Mouse (Mus musculus): ENCODE data around the gene Gm43064.
"Not testable (repeated sequence)": the region's sequence is repeated elsewhere in the genome, so short reads cannot be mapped to it uniquely, and the experiment has no call there.

The Gm43064 gene

DNA sequence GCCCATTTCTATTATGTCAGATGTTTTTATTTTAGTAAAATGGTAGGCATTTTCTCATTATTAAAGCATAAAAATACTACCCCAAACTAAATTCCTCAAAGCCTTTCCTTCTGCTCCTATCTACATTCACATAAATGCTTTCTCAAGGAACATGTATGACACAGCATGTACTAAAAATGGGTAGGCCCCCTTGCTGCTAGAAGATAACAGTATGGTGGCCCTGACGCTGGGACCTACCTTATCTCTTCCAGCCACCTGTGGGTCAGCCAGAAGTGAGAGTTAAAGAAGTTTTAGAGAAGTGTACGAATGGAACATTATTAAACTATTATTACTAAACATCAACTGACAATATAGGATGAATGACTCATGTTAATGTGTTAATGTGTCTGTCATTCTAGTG lies 9.9 kb upstream of the Gm43064 start:
- DNase-seq (ENCODE audit: inconsistent age in 2 of 2, low spot score in 1 of 2): no peak

DNA sequence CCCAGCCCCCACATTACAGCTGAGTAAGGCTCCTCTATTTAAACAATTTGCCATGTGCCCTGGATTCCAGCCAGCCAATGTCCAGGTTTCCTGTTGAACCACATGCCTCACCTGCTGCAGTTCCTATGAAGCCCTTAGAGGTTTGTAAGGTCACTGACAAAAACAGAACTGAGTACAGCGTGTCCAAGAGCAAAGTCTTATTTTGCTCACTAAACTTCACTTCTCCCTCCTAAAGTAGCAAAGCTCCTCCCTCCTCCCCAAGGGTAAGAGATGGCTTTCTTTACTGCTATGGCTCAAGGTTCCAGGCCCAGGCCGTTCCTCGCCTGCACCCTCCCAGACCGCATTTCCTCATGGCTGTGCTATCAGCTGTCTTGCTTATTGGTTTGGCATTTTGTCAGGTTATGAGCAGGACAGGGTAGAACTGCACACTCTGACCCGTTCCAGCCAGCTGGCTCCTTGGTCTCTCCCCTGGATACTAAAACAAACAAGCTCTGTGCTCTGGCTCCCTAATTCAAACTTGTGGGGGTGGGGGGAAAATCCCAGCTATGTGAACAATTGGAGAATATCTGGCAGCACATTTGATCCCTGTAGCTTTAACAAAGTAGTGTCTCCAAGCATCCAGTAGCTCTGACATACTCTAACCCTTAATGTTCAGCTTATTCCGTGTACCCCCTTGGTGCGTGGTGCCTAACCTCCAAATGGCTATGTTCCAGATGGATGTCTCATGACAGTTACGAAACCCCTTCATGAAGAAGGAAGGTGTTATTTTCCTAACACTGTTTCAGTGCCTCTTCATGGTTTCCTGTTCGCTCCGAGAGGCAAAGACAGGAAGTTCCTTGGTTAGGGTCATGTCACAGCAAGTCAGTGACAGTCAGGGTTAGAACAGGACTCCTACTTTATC lies 7.5 kb upstream of the Gm43064 start:
- DNase-seq (ENCODE audit: inconsistent age in 2 of 2, low spot score in 1 of 2): peak; percentile 84 to 90

DNA sequence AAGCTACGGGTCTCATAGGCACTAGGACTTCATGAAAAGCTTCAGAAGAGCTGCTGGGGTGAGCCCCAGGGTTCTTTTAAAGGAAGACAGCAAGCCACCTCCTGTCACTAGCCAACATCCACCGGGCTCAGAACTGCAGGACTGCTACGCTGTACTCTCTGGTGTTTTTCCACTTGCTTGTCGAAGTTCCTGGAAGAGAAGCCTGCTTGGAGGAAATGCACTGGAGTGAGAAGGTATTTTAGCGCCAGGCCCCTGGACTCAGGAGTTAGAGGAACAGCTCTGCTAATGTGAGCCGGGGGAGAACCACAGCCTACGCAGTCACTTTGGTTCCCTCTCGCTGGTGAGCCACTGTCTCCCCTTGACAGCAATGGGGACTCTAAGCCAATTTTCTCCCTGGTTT lies 6.5 kb upstream of the Gm43064 start:
- DNase-seq (ENCODE audit: inconsistent age in 2 of 2, low spot score in 1 of 2): peak in 1 of 2 experiments; percentile 43

DNA sequence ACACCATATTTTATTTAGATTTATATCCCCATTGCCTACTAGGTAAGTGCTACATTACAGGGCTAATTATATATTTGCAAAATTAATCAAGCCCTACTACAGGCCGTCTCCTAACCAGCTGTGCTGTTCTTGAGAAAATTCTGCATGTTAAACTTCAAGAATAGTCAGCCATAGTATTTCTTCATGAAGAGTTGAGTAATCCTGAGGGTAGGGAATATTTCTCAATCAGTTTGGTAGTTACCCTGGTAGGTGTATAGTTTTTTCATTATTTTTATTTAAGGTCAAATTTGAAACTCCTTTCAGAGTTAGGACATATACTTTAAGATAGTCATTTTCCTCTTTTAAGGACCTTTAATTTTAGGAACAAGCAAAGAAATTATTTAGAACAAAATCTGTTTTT lies 3.7 kb upstream of the Gm43064 start:
- DNase-seq (ENCODE audit: inconsistent age in 2 of 2, low spot score in 1 of 2): peak in 1 of 2 experiments; percentile 27

DNA sequence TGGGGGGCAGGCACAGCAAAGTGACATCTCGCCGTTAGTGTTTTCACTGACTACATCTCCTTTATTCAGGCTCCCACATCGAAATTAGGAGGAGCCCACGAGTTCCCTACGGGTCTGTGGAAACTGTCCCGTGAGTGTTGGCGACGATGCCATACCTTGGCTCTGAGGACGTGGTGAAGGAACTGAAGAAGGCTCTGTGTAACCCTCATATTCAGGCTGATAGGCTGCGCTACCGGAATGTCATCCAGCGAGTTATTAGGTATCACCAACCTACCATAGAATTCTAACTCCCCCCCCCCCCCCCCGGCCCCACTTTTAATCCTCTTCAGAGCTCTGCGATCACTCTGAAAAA lies 402 bp downstream of the Gm43064 start:
- DNase-seq (ENCODE audit: inconsistent age in 2 of 2, low spot score in 1 of 2): no peak

DNA sequence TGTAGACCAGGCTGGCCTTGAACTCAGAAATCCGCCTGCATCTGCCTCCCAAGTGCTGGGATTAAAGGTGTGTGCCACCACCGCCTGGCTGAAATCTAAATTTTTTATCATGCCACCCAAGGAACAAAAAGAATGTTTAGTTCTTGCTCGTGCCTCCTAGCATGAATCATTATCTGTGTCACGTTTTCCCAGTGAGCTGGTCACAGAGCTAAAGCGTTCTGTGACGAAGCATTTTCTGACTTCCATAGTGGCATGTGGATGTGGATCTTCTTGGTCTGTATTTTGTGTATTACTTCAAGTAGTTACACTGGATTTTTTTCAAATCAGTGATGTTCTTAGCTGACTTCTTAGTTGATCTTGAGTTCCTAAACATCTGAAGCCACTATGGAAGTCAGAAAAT lies 1.6 kb downstream of the Gm43064 start:
- DNase-seq (ENCODE audit: inconsistent age in 2 of 2, low spot score in 1 of 2): no peak

DNA sequence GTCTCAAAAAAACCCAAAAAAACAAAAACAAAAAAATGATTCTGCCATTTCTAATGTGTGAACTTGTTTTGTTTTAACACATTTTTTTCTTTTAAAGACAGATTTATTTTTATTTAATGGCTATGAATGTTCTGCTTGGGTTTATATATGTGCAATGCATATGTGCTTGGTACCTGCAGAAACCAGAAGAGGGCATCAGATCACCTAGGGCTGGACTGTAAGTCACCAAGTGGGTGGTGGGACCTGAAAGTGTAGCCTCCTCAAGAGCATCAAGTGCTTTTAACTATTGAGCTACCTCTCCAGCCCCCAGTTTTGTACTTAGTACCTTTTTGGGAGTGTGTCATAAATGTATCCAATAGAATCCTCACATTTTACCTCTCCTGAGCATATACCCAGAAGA lies 18.2 kb downstream of the Gm43064 start:
- DNase-seq (ENCODE audit: inconsistent age in 2 of 2, low spot score in 1 of 2): no peak

DNA sequence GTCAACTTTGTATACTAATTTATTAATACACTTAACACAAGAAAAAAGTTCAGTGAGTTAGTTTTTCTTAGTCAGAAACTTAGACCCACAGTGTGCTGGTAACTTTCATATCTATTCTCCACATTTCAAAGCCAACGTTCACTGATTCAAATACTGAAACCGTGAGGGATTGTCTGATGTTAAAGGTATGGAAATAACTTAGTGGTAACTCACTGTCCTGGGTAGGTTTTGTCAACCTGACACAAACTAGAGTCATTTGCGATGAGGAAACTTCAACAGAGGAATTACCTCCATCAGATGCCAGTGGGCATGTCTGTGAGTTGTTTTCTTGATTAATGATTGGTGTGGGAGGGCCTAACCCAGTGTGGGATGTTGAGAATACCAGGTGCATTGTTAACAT lies 19.7 kb downstream of the Gm43064 start:
- DNase-seq (ENCODE audit: inconsistent age in 2 of 2, low spot score in 1 of 2): no peak

DNA sequence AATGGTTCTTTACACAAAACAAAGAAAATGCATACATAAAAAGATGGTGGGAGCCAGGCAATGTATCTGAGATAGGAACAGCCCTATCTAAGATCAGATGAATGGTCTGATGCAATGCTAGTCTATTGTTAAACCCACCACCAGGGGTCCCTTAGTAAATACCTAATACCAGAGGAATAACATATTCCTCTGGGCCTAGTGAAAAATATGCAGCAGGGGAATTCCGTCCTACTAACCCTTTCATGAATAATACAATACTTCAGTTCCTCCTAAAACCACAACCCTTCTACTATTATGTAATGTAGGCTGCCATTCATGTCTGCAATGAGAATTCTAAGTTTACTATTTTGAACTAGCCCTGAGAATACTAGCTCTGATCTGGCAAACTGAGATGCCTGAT lies 21.3 kb downstream of the Gm43064 start:
- peak in 1 of 2 experiments; percentile 30 for DNase-seq (ENCODE audit: inconsistent age in 2 of 2, low spot score in 1 of 2)

DNA sequence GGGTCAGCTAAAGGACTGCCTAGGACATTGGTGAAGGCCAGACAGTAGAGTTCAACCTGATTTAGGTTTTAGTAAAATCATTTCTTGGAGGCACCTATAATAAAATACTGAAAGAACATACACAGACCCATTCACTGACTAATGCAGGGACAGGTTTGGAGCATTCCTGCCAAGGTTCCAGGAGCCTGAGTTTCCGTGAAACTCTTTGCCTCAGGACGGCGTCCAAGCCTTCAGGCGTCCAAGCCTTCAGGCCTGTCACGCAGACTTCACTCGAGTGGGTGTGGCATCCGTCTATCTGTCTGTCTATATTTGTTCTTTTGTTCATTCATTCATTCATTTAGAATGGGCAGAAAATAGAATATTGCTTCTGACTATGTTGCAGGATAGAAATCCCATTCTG lies 21.8 kb downstream of the Gm43064 start:
- no peak for DNase-seq (ENCODE audit: inconsistent age in 2 of 2, low spot score in 1 of 2)

DNA sequence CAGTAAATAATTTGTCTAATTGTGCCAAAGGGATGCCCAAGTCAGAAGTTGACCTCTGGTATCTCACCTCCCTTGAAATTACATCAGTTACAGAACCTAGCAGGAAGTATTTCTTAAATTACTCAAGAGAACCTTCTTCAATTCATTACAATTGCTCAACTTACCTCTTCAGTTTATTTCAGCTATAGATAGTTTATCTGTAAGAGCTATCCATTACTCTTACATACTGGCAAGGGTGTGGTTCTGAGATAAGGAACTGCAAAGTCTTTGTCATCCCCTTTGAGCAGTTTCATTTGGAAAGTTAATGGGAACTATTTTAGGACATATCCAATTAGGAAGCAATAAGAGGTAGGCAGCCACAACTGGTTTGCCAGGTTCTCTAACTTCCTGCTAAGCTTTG lies 23.1 kb downstream of the Gm43064 start, which contains the start of gene Bcl2l15:
Bcl2l15 (plus strand) TSS at position 176 of the 400 bp plus-strand sequence.
- DNase-seq (ENCODE audit: inconsistent age in 2 of 2, low spot score in 1 of 2): no peak

DNA sequence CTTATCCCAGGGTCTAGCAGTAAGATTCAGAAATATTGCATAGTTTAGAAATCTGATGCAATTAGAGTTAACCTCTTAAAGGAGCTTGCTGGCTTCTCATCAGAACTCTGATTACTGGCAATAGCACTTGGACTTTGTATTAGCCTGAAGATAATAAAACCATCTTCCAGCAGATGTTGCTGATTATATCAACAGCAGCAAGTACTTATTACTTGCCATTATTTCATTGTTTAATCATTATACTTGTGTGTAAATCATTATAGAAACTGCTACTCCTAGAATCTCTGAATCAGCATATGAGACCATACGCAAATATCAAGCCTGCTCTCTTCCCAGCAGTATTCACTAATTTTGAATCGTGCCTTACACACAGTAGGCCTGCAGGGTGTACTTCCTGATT lies 24.6 kb downstream of the Gm43064 start:
- no peak for DNase-seq (ENCODE audit: inconsistent age in 2 of 2, low spot score in 1 of 2)

DNA sequence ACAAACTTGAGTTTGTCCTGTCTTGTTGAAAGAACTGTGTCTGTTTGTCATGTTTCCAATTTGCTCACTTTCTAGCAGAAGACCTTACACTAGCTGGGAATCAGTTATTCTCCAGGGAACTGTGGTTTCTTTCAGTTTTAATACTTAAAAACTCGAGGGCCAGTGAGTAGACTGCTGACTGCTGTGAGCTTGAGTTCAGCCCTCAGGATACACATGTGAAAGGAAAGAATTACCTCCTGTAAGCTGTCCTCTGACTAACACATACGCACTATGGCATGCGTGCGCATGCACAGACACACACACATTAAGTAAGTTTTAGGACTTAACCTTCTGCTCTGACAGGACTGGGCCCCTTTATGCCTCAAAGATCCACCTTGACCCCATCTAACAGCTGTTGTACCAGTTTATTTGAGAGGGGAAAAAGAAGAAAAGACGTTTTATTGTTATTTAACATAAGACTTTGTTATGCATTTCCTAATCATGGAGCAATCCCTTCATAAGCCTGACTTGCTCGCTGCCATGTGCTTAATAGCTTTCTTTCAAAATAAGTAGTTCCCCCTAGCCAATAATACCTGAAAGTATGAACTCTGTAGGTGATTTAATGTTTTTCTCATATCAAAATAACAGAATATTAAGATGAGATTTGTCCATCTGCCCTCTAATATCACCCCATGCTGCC lies 26.0 kb downstream of the Gm43064 start:
- no peak for DNase-seq (ENCODE audit: inconsistent age in 2 of 2, low spot score in 1 of 2)

DNA sequence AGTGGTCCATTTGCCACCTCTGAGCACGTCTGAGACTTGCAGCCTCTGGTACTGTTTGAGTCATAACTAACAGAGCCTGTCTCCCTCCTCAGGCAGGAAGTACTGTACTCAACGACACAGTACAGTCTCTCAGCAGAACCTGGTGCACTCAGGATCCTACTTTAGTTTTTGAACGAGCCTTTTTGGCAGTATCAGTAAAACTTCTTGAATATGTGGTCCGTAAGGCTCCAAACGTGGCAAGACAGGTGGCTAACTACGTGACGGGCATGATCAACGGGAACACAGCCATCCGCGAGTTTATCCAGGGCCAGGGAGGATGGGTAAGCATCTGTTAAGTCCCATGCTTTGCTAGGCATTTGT lies 26.6 kb downstream of the Gm43064 start:
- no peak for DNase-seq (ENCODE audit: inconsistent age in 2 of 2, low spot score in 1 of 2)

DNA sequence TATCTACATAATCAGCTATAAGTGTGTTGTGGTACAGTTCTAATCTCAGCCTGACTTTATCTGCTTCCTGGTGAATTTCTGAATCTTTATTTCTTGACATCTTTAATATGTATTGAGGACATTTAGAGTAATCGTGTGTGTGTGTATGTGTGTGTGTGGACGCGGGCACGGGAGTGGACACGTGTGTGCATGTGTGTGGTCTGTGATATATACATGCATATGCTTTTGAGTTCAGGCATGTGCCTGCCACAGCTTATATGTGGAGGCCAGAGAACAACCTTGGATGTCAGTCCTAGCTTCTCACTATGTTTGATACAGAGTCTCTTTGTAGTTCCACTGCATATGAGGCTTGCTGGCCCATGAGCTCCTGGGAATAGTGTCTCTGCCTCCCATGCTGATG lies 27.1 kb downstream of the Gm43064 start:
- no peak for DNase-seq (ENCODE audit: inconsistent age in 2 of 2, low spot score in 1 of 2)

DNA sequence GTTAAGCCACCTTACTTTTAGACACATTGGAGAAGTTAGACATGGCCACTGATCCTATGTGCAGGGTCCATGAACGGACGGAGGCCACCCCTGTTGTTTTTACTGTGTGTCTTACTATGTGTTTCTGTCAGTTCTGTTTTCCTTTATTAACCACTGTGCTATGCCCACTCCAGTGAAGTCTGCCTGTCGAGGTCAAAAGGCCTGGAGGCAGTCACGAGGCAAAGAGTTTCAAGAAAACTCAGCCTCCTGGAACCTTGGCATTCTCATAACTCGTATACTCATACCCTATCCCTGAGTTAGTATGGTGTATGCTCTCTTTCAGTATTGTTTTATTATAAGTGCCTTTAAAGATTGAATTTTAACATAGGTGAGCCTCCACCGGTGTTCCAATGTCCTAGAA lies 30.3 kb downstream of the Gm43064 start:
- DNase-seq (ENCODE audit: inconsistent age in 2 of 2, low spot score in 1 of 2): no peak

DNA sequence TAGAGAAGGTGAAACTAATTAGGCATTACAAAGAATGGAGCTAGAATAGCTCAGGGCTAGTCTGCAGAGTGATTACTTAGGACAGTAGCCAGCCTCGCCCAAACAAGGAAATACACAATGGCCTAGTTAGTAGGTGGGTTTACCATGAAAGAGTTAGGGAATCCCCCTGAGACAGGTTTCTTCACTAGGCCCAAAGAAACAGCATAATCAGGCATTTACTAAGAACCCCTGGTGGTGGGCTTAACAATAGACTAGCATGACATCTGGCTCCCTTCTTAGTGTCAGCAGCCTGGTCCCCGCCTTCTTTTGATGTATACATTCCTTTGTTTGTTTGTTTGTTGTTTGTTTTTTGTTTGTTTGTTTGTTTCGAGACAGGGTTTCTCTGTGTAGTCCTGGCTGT lies 30.8 kb downstream of the Gm43064 start:
- not testable (repeated sequence) for DNase-seq (ENCODE audit: inconsistent age in 2 of 2, low spot score in 1 of 2)

DNA sequence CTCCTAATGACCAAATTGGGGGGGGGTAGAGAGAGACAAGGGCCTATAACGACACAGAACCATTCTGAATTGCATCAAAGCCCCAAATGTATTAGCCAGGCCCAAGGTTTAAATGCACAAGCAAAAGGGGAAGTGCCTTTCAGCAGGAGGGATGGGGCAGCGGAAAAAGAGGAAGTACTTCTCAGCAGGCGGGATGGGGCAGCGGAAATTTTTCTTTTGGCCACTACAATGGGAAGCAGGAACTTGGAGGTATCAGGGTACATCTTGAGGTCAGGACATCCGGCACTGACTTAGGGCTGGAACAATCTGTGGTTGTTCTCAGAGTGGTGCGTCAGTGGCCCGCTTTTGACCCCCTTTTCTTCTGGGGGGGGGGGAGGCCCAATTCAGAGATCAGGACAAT lies 31.6 kb downstream of the Gm43064 start:
- not testable (repeated sequence) for DNase-seq (ENCODE audit: inconsistent age in 2 of 2, low spot score in 1 of 2)

DNA sequence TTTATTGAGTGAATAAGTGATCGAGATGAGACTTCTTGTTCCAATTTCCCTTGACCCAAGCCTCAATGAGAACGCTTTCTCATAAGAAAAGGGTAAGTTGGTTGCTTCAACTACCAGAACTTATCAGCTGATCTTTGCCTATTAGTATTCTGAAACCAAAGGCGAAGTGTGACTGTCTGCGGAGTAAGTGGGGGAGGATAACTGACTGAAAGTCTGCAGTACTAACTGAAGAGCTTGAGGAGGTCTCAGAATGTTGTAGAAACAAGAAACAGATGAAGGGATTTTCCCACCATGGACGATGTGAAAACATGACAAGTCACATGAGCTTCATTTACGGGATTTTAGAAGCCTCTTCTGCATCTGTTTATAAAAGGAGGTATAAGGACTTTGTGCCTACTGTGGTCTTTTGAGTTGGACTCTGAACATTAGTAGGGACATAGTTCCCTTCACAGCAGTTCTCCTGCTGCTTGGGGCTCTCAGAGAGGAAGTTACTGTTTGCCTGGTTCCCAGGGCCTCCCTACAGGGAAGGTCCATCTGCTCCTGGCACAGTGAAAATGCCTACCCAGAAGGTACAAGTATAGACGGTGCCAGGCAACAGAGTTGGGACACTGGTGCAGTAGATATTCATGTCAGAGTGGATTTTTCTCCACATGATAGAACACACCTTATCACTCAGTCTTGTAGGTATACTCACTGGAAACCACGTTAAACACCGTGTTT lies 41.4 kb downstream of the Gm43064 start:
- no peak for DNase-seq (ENCODE audit: inconsistent age in 2 of 2, low spot score in 1 of 2)

DNA sequence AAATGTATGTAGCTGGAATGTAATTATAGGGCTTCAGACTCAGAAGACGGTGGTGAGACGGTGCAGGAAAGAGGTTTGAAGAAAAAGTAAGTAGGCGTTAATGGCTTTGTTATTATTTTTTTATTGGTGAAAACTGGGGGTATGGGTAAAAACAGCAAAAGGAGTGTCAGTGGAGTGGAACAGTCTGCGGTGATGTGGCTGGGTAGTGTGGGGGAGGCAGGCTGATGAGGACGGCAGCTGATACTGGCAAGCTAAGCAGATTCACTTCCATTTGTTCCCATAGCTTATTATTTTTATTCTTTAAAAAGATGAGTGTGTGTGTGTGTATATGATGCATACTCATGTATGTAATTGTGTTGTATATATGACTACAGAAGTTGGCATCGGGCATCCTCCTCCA lies 42.1 kb downstream of the Gm43064 start:
- DNase-seq (ENCODE audit: inconsistent age in 2 of 2, low spot score in 1 of 2): no peak

DNA sequence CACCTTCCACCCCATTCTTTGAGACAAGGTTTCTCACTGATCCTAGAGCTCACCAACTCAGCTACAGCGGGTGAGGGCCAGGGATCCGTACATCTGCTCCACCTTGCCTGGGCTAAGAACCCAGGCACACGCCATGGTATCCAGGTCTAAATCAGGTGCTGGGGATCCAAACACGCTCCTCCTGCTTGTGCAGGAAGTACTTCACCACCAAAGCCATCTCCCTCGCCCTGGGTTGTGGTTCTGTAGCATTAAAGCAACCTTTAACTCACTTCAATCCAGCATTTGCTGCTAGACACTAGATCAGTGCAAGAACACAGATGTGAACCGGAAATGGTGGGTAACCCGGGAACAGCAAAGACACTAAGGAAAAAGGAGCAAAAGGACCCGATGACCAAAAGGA lies 42.5 kb downstream of the Gm43064 start:
- no peak for DNase-seq (ENCODE audit: inconsistent age in 2 of 2, low spot score in 1 of 2)

Data from adrenal gland, adult (tissue).